In the genomic region with DNA sequence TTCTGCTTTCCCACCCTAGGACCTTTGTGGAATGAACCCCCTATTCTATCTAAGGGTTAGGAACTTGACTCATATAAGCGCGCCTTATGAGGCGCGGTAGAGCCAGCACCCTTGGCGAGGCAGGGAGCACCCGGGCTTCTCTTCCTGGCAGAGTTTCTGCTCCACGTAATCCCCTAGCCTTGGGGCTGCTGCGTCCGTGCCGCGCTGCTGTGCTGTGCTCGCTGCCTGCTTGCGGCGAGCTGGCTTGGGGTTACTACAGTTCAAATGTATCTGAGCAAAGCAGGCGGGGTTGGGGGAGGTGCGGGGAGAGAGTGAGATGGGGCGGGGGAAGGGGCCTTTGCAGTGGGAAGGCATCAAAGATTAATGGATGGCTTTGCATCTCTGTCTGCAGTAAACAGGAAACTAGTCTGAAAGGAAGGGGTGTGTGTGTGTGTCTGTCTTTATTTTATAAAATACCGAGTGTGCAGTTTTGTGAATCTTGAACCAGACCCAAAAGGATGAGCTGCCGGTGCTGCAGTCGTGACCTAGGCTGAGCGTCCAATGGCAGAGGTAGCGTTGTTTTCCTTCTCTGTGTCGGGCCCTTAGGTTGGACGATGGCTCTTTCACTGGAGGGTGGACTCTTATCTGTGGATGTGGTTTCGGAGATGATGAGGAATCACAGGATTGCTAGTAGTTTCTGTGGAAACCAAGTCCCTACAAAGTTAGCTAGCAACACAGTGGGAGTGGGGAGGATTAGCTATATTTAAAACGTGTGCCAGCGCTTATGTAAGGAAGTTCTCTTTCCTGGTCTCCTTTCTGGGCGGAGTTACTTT, we compare ENCODE assay signal across 8 mouse cellular contexts. TPM values are rescaled to one million over a fixed set of nuclear protein-coding genes. Genes with fewer than 3 reads are reported as not detected.
DNase-seq lines count a peak whose midpoint lies in the region; TF ChIP-seq lines count a peak whose summit lies in the region.

No protein-coding gene starts in this region.

- peaks cover 20% of the 10 kb centered on the region for H3K36me3 ChIP-seq in megakaryocyte, embryonic 14.5 days (replicated peaks; ENCODE audit: low read length)

- TF ChIP-seq POLR2A in cortical plate, adult 2 months (IDR thresholded peaks at IDR 0.05; ENCODE audit: extremely low read depth, insufficient read depth, low read length), result peak; percentile 45

- H3K27ac ChIP-seq in cortical plate, adult 2 months (ENCODE audit: insufficient read depth, low read length), result peak overlapping the region; percentile 94

- peak; percentile 90 for DNase-seq in ZHBTc4 (ENCODE audit: low read depth, low spot score)
- DNase-seq in gastrocnemius, adult 8-10 months (ENCODE audit: low spot score in 2 of 2), result peak; percentile 42 to 66
- DNase-seq in induced T-regulatory cell, adult 2 months (ENCODE audit: low read depth), result peak; percentile 93
- DNase-seq in left cerebral cortex, adult 9 months (ENCODE audit: low spot score in 2 of 2), result peak; percentile 52 to 67
- DNase-seq in right cerebral cortex, postnatal 10 days (ENCODE audit: low spot score in 2 of 2), result peak; percentile 76 to 79
- peak; percentile 80 for DNase-seq in urinary bladder, postnatal 14 days (ENCODE audit: low spot score)

- H3K9me3 ChIP-seq in megakaryocyte, embryonic 14.5 days, result no peaks in the 10 kb centered on the region

- H3K4me3 ChIP-seq in cortical plate, adult 2 months (ENCODE audit: insufficient read depth, low read length), result peak overlapping the region; percentile 72
- peak overlapping the region; percentile 99 for H3K4me3 ChIP-seq in megakaryocyte, embryonic 14.5 days (replicated peaks)

- H3K27me3 ChIP-seq in megakaryocyte, embryonic 14.5 days (replicated peaks), result peaks cover 2% of the 10 kb centered on the region

- no peak for TF ChIP-seq CTCF in cortical plate, adult 2 months (IDR thresholded peaks at IDR 0.05; ENCODE audit: extremely low read depth, insufficient read depth, low read length)

- H3K4me1 ChIP-seq in cortical plate, adult 2 months (ENCODE audit: control insufficient read depth, insufficient read depth, low read length), result peaks cover 4% of the 10 kb centered on the region
- peaks cover 37% of the 10 kb centered on the region for H3K4me1 ChIP-seq in megakaryocyte, embryonic 14.5 days

RNA-seq across cellular contexts. Expression of gene Rnf145, which starts 1.4 kb away (rescaled TPM):
- 88.7 and 91.3 TPM in 2 replicates for polyA plus RNA-seq in cortical plate, adult 2 months (2012; rRNA removed)
- total RNA-seq in gastrocnemius, adult 8-10 months (2022), result 10 to 100 TPM in 1 of 4 experiments, 1 to 10 TPM in 3; 5.7 to 12.5 (median 6.9) TPM
- 13.9 and 33.4 TPM in 2 replicates for polyA plus RNA-seq in megakaryocyte, embryonic 14.5 days (2012; ENCODE audit: insufficient read depth, low replicate concordance)

RNA-seq across cellular contexts. Expression of gene Ublcp1, which starts 49.9 kb away (rescaled TPM):
- polyA plus RNA-seq in cortical plate, adult 2 months (2012; rRNA removed), result 66.2 and 67.6 TPM in 2 replicates
- total RNA-seq in gastrocnemius, adult 8-10 months (2022), result 10 to 100 TPM; 23.6 to 31.7 (median 24.5) TPM
- 0.36 TPM in 1 of 2 replicates, not detected in the other for polyA plus RNA-seq in megakaryocyte, embryonic 14.5 days (2012; ENCODE audit: insufficient read depth, low replicate concordance)

Comparison
In these comparisons a context has a peak if more than half of its experiments do, and no peak if none do; other contexts are left out.
1. Peak in every context shown above with its lines: DNase-seq, H3K4me3 ChIP-seq and H3K27ac ChIP-seq.
2. RNA of gene Ublcp1, which starts 49.9 kb away (polyA plus RNA-seq): 66.2 to 67.6 TPM in cortical plate, adult 2 months; 0.36 TPM in megakaryocyte, embryonic 14.5 days; every median in the first group is over 10 times any median in the second.